Mouse (Mus musculus) WW6 (cell line): Measurements from ENCODE around the gene Prss12.
A peak's percentile ranks its signal among the peaks of the same experiment; 100 is the strongest.
"Not testable (repeated sequence)": the region's sequence is repeated elsewhere in the genome, so short reads cannot be mapped to it uniquely, and the experiment has no call there.

ENCODE experiments used
- DNase-seq: peaks from one replicate; pipeline ENCODE4 v3.0.0-alpha.2; 2013; ENCODE audit warnings: low read depth, low spot score

Gene Prss12

DNA sequence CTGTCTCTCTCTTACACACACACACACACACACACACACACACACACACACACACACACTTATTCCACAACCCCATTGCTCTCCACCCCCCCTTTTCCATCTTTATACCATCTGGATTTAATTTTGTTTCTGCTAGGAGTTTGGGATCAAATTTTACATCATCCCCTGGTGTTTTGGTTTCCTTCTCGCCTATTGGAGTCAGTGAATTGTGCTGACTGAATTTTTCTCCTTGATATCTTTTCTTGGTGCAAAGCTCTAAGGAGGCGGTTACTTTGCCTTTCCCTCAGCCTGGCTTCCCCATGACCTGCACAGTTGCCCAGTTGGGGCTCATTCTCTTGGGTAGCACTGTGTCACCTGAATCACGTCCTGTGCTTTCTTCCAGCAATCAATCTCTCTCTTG lies 30.1 kb downstream of the Prss12 start:
- DNase-seq: no peak

- DNase-seq: no peak
These were observed 34.6 kb downstream of the Prss12 start for GRCm38 (mm10) chr3:123481266-123481665.

GRCm38 (mm10) chr3:123491814-123492213 lies 45.1 kb downstream of the Prss12 start:
- DNase-seq: no peak

GRCm38 (mm10) chr3:123493163-123493562 lies 46.5 kb downstream of the Prss12 start:
- no peak for DNase-seq

GRCm38 (mm10) chr3:123495088-123495487 lies 48.4 kb downstream of the Prss12 start:
- DNase-seq: no peak

DNA sequence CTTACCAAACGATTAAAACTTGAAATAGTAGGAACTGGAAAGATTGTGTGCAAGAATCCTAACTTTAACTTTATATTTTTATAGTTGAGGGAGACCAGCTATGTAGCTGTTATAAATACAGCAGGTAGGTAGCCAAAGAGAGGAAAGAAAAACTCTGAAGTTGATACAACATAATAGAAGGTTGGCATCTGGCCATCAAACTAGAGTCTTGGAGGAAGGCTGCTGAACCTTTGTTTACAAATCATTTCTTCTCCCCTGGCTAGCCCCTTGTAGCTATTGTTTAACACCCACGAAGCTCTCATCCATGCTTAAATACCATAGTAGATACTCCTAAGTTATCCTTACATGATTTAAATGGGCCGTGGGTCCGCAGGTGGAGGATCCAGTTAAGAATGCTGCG lies 52.1 kb downstream of the Prss12 start:
- no peak for DNase-seq

DNA sequence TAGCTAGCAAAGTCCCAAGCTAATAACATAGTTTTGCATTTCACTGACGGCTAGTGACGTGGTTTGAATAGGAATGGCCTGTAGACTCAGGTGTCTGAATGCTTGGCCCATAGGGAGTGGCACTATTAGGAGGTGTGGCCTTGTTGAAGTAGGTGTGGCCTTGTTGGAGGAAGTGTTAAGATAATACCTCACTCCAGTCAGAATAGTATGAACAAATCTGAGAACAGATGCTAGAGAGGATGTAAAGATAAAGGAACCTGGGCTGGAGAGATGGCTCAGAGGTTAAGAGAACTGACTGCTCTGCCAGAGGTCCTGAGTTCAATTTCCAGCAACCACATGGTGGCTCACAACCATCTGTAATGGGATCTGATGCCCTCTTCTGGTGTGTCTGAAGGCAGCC lies 55.1 kb downstream of the Prss12 start:
- not testable (repeated sequence) for DNase-seq

DNA sequence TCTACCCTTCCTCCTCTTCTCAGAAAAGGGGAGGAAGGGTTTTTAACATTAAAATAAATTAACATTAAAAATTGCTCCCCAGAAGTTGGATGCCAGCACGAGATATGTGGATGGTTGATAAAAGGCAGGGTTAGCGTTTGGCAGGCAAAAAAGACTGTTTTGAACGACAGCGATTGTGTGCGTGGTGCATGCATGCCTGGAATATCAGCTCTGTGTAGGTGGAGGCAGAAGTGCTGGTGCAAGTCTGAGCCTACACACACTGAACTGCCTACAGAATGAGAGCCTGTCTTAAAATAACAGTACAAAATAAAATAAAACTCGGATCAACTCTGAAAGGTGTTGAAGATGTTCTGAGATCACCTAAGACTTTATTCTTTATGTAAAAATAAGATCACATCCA lies 57.2 kb downstream of the Prss12 start:
- no peak for DNase-seq

DNA sequence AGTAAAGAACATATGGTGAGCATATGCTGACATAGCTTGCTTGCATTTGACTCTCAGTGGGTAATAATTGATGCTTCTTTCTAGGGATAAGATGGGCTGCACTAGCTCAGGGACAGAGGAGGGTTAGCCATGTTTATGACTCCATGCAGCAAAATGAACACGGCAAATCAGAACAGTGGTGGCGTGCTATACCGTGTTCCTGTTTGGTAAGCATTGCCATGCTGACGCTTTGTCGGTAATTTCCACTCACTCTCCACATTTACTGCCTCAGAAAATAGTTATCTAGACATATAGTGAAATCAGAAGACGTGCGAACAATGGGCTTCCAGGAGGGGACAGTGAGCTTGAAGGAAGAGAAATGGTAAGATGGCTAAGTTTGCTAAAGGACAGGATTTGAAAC lies 58.1 kb downstream of the Prss12 start:
- no peak for DNase-seq

GRCm38 (mm10) chr3:123505778-123506667 lies 59.3 kb downstream of the Prss12 start:
- no peak for DNase-seq

DNA sequence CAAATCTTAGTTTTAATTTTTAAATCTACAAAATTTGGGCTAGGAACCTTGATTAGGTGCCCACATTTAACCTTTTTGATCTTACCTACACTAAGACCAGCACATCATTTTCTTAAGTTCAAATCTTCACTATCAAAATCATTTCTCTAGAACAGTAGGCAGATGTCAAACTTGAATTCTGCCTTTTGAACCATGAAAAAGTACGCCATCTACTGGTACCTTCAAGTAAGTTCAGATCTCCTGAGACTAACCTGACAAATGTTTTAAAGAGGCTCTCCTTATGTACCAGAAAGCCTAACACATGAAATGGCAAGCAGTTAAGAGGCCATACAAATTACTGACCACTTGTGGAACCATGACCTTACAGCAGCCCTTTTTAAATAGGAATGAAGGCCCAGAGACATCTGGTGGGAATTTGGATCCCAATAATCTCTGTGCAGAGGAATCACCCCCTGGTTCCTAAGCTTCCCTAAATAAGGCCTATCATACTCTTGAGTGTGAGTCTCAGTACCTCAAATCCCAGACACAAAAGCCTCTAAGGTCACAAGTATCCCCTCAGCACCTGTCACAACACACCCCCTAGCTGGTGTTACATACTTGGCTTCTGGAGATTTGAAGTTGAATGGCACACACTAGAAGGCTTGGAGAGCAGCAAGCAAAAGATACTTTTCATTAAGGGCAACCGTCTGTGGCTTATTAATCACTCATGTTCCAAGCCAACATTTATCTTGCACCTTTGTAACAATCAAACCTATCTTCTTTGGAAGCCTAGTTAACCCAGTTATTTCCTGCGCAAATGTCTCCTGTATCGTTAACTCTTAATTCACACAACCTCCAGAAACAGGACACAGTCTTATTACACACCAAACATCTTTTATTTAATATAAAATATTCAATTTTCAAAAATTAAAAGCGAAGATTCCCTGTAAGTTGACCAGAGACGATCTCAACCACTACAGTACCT lies 60.3 kb downstream of the Prss12 start:
- DNase-seq: no peak

DNA sequence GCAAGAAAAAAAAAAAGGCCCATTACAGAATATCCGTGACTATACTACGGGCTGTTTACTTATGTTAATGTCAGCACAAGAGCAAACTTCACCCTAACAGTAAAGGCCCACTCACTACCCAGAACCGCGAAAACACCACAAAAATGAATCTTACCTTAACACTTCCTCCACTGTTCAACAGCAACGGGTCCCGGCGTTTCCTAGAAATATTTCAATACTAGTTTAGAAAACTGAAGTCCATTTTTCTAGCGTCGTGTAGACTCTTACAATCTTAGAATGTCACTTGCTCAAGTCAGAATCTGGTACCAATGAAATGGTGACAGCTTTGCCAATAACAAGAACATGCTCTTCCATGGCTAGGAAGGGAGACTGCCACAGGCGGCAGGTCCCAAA lies 60.9 kb downstream of the Prss12 start:
- no peak for DNase-seq

- DNase-seq: peak; percentile 94
These were observed 61.5 kb downstream of the Prss12 start for GRCm38 (mm10) chr3:123508056-123508674.

GRCm38 (mm10) chr3:123508675-123509376 lies 62.1 kb downstream of the Prss12 start:
- DNase-seq: no peak

GRCm38 (mm10) chr3:123511818-123512217 lies 65.1 kb downstream of the Prss12 start:
- DNase-seq: no peak

DNA sequence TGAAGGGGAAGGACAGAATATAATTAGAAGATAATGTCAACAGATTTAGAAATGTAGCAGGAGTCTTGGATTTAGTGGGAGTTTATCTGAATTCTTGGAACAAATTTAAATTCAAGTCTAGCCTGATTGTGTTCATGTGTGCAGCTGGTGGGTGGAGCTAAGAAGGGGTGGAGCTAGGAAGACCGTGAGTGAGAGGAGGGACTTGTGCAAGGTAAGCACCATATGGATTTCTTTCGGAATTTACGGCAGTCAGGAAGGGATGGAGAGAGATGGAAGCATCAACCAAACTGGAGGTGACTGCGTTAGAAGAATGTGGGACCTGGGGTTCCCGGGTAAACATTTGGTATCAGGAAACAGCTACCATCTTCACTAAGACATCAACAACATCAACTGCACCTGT lies 68.2 kb downstream of the Prss12 start:
- no peak for DNase-seq

DNA sequence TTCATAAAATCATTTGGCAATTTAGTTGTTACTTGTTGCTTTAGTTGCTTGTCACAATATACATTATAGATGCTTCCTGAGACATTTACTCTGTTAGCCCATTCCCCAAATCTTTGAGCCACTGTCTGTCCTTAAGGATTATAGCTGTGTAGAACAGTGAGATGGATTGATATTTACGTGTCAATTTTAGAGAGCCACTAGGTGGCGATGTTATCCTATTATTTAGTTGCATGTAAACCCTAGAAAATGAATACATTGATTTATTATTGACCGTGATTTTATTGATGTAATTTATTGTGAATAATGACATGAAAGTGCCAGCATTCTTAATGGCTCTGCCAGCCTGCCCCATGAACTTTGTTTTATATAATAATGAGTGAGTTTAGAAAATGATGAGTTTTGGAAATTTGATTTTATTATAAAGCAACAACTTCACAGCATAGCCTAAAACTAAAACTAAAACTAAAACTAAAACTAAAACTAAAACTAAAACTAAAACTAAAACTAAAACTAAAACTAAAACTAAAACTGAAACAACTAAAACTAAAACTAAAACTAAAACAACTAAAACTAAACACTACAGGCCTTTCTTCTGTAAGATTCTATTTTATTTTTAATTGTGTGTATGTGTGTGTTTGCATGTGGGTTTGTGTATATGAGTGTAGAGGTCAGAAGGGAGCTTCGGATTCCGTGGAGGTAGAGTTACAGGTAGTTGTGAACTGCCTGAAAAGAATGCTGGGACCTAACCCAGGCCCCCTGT lies 69.1 kb downstream of the Prss12 start:
- DNase-seq: no peak

DNA sequence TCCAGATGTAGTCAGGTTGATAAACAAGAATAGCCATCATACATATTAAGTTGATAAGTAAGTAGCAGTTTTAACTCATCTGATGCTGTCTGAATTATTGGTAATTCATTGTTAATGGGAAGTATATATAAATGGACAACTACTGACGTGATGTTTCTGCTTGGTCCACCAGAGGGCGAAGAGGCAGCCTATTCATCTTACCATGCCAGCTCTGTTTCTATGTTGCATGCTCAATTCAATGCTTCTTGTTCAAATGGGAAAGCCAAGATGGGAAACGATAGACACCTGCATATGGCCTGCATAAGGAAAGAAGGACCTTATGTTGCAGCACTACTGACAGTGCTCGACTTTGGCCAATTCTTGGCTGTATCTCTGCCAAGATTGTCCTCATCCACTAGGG lies 70.1 kb downstream of the Prss12 start:
- DNase-seq: no peak

GRCm38 (mm10) chr3:123526313-123527067 lies 79.8 kb downstream of the Prss12 start:
- no peak for DNase-seq
